Mouse (Mus musculus) brain, embryonic 18.5 days (tissue): ENCODE measurements around the gene Ostm1.

Source experiments
- DNase-seq: peaks from one replicate; pipeline ENCODE4 v3.0.0-alpha.2; 2012; ENCODE audit warnings: low read depth, low spot score

Gene Ostm1

DNA sequence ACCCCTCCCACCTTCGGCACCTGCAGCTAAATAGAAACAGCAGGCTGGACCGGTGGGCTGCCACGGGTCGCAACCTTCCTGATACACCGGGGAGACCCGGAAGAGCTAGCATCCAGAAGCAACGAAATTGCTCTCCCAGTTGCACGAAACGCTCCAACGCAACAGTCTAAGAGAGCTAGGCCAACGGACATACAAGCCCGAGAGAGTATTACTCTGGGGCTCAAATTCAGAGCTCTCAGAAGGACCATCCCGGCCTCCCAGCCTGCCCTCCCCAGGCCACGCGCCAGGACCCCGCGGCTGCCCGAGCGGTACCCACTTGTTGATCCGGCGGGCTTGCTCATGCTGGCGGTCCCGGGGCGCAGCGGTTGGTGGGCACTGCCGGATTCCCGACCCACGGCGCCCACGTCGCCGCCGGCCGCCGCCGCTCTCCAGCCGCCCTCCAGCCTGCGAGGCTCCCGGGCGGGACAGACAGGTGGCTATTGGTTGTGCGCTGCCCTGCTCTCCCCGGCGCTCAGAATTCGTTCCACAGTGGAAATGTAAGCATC, 984 bp upstream of the Ostm1 start:
- no peak for DNase-seq

DNA sequence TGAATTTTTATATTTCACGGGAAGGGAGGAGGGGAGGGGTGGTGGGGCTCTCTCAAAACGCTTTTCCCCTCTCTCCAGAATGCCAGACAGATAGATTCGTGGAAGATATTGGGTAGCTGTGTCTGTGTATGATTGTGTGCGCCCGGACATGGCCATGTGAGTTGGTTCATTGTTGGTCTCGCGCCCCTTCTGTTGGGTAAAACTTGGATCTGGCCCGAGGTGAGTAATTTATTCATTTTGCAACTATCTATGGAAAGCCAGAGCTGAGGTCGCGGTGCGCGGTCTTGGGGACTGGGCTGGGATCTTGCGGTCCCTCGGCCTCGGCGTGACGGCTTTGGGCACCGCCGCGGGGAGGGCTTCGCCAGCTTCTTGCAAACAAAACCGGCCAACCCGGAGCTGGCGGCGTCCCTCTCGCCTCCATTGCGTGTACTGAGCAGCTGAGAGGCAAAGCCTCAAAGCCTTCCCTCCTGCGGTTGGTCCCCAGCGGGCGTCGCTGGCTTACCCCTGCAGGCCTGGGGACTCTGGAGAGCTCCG, 347 bp downstream of the Ostm1 start:
- no peak for DNase-seq

DNA sequence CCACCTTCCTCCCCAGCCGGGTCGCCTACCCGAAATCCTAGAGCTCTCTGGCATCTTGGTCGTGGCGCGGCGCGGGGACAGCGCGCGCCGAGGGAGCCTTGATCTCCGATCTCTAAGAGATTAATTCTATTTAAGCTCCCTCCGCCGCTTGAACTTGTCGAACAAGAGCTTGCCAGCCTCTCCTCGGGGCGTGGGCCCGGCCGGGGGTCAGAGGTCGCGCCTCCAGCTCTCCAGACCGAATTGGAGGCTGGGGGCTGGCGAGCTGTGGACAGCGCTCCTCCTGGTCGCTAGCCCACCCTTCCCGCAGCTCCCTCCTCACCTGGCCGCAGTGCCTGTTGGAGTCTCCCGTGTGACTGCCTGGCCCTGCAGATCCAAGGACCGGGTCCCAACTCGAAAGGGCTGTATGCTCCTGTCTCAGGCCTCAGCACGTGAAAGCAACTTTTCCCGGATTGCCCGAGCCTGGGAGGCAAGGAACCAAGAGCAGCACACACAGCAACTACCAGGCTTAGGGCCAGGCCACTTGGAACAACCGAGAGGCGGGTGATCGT, 888 bp downstream of the Ostm1 start:
- no peak for DNase-seq

DNA sequence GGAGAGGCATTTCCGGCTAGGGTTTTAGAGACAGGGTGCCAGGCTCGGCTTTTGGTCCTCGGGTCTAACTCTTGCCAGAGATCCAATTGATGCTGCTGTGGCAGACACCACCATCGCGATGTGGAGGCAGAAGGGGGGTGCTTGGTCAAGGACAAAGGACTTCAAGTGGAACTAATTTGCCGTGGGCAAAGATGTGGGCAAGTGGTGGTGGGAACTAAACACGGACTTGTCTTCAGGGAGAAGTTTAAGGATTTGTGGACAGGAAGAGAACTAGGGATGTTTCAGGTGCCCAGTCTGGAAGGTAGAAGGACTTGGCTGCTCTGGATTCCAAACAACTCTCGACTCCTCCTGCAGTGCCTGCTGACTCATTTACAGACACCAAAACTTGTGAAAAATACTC, 1.5 kb downstream of the Ostm1 start:
- DNase-seq = no peak

DNA sequence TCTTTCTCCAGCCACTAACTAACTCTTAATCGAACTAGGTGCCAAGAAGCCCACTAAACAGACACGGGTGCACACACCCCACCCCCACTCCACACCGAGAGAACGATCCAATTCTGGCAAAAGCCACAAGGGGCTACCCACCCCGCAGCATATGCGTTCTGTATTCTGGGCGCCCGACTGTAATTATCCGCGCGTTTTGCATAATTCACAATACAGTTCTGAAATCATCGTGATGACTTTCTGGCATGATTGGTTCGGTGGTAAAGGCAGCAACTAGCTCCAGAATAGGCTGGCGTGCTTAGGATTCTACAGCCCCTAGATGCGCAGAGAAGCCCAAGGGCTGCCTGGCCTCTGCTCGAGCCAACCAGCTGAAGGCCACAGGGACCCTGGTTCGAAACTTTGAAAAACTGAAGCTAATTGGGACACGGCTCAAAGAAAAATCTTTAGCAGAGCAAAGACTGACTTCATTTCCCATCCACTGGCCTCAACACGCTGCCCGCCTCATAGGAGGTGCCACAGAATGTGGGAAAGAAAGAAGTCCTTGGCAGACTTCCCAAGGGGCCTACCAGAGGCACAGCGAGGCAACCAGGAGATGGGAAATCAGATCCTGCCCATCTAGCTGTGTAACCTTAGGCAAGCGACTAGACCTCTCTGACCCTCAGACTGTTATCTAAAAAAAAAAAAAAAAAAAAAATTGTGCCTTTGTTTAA, 2.1 kb downstream of the Ostm1 start:
- DNase-seq = no peak

DNA sequence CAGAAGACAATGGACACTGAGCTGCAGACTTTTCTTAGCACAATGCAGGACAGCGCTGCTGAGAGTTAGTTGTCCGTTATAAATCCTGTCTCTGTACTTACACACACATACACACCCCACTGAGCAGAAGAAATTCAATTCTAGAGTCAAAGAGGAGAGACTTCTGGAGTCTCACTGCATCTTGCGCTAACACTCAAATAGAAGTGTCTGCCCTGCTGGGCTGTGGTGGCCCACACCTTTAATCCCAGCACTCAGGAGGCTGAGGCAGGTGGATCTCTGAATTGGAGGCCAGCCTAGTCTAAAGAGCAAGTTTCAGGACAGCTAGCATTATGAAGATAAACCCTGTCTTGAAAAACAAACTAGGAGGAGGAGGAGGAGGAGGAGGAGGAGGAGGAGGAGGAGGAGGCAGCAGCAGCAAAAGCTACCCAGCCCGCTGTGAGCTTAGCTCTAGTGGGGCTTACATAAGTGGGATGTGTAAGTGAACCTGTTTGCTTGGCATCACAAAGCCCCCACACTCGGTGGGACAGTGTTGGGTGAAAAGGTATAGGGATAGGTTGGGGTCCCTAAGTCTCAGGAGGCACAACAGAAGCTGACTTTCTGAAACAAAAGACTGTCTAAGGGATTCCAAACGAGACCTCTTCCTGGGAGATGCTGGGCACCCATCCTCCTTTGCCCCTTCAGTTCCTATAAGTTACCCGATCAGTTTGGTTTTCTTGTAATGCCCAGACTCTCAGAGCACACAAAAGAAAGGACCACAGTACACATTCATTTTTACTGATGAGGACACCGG, 4.5 kb downstream of the Ostm1 start:
- DNase-seq = no peak

DNA sequence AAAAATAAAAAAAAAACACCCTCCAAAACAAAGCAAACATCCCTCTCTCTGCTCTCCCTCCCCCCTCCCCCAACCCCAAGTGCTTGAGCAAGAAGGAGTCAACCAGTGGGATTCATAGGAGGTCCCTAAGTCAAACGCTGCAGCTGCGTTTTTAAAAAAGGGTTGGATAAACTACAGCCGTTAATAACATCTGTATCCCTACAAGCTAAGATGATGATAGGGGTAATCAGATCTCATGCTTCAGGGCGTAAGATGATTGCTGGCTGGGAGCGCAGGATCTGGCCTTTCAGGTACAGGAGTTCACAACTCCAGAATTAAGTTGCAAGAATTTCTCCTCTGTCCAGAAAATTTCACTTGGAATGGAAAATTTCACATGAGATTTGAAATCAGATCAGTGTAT, 5.9 kb downstream of the Ostm1 start:
- no peak for DNase-seq

DNA sequence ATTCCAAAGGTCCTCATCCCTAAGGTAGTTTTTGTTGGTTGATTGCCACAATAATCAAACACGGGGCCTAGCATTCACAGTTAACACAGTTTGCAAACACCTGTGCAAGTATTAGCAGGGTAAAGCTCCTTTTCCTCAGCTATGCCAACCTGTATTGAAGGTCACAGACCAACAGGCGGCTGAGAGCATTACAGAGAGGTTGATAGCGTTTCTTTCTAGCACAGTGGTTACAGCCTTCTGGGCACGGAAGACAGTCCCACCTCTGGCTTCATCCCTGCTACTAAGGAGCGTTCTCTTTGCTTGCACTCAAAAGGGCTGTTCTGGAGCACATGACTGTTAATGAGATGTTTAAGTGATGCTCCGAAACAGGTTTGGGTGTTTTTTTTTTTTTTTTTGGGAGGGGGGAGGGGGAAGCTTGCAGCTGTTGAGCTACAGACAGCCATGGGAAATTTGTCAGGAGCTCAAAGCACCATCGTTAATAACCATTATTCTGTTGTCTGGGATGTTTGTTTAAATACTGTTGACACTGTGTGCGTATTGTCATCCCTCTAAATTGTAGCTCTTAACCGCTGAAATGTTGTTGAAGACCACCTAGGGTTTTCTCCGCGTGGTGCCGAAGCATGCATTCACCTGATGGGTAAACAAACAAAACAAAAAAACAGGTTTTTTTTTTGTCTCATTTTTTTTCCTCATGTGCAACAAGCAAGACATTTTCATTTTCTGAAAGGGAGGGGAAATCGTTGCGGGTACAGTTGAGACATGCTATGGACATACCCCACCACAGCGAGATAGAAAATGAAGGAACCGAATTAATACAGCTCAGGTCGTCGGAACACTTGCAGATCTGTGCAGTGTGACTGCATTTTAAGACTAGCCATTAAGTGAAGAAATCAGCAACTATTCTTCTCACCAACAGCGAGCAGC, 6.9 kb downstream of the Ostm1 start:
- DNase-seq = no peak

DNA sequence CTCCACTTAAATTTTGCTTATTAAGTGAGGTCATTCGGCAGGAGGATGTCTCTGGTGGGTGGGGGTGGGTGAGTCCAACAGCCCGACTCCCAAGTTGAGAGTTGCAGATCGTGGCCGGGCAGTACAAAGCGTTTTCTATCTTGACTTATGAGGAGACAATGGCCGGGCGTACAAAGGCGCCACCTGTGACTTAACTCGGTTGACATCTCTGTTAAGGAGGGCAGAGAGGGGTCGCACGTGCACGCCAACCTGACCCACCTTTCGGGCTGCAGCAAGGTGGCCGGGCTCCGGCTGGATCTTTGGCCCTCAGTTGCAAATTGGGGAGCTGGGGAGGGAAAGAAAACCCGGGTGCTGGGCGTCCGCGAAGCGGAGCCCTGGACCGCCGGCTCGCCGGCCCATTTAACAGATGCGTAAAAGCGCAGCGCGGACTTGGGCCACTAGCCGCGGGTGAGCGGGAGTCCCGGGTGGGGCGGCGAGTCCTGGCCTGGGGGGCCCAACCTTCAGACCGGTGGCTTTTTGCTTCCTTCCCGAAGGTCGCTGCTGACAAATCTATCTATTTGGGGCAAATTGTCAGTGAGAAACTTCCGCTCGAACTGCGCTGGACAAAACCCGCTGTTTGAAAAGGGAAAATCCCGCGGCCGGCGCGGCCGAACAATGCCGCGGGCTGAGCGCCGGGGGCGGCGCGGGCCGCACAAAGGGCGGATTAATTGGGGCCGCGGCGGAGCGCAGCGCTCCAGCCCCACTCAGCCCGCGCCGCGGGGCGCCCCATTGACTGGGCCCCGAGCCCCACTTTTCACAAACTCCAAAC, 7.8 kb downstream of the Ostm1 start:
- DNase-seq = no peak

DNA sequence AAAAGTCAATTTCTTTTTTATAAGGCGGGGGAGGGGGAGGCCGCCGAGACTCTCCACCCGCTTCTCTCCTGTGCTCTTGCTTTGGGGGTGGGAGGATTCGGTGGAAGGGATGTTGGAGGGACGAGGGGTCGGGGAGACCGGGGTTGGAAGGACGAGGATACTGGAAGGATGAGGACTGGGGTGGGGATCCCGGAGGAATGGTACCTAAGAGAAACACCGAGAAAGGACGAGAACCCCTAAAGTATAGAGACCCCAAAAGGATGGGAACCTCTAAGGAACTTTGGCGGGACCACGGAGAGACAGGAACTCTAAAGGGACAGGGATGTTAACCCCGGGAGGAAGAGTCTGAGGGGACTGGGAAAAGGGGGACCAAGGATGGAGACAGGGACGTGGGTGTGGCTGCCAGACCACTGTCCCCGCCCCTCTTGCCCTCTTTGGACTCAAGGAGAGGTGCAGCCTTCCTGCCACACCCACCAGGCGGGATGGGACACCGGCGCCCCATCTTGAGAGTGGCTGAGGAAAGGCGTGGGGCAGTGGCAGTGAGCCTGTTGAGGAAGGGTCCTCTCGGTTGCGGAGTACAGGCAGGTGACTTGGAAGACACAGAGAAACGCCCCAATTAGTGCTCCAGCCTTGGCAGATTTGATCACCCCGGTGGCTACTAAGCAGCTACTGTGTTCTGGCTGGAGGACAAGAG, 8.5 kb downstream of the Ostm1 start:
- DNase-seq = no peak

DNA sequence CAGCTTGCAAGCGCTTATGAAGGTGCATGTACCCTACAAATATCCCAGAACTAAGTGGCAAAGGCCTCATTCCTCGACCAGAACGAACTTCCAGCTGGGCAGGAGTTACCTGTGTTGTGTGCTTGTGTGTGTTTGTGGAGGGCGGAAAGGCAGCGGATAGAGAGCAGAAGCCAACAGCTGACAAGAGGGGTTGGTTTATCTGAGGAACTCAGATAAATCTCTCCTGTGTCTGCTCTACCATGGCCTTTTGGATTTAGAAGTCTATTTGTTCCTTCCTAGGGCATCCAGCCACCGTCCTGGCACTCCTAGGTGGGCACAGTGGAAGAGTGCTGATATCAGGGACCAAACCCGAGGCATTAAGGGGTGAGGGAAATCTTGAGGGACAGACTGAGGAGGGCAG, 9.6 kb downstream of the Ostm1 start:
- no peak for DNase-seq

DNA sequence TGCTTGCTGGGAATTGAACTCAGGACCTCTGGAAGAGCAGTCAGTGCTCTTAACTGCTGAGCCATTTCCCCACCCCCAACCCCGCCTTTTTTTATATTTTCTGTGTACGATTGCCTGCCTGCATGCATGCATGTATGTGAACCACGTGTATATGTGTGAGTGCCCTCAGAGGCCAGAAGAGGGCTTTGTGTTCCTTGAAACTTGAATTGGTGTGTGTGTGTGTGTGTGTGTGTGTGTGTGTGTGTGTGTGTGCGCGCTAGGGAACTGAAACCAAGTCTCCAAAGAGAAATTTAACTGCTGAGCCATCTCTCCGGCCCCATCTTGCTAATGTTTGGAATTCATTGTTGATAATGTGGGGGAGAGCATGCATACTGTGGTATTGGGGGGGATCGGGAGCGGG, 15.0 kb downstream of the Ostm1 start:
- DNase-seq = no peak

DNA sequence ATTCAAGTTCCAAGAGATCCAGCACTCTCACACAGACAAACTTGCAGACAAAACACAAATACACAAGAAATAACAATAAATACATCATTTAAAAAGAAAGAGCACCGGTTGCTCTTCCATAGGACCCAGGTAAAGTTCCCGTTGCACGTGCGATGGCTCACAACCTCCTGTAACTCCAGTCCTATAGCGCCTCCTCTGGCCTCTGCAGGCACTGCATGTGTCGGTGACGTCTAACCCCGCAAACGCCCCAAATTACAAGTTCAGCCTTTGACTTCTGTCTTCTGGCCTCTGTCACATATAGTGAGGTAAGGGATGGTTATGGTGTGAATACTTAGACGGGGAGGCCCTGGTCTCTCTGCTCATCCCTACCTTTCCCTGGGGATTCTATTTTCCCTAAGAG, 17.9 kb downstream of the Ostm1 start:
- no peak for DNase-seq

DNA sequence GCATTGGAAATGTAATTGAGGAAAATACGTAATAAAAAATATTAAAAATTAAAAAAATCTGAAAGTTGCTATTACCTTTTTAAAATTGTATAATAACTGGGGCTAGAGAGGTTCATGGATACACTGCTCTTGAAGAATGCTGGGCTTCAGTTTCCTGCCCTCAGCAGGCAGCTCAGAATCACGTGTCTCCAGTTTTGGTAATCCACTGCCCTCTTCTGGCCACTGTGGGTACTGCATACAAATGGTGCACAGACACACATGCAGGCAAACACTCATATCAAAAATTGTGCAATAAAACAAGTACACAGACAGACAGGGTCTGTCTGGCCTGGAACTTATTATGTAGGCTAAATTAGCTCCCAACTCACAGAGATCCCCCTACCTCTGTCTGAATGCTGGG, 21.3 kb downstream of the Ostm1 start:
- DNase-seq = no peak

DNA sequence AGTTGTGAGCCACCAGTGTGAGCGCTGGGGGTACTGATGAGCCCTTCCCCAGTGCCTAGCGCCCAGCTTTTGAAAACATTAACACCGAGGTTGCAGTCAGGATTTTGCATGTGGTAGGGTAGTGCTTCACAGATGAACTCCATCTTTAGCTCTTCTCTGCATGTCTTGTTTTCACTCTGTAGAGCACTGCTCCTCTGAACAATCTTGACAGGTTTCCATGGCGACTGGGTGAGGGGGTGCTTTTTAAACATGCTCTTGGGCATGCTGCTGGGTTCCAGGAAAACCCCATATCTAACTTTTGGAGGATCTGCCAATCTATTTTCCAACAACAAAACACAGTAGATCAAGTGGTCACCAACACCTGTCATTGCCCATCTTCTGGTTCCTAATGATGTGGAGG, 23.1 kb downstream of the Ostm1 start:
- DNase-seq = no peak

DNA sequence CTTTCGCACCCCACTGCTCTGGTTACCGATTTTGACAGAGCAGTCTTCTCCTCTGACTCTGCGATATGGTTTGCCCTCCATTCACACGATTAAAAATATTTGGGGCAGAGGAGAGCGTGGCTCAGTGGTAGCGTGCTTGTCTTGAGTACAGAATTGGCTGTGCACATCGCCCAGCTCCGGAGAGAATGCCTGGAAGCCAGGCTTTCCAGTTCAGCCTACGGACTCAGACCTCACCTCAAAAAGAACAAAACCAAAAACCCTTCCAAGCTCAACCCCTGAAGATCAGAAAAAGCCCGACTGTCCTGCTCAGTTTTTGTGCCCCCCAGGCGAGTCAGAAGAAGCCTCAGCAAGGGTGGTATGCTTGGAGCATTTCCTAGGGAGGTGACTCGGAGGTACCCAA, 29.5 kb downstream of the Ostm1 start:
- DNase-seq = no peak

DNA sequence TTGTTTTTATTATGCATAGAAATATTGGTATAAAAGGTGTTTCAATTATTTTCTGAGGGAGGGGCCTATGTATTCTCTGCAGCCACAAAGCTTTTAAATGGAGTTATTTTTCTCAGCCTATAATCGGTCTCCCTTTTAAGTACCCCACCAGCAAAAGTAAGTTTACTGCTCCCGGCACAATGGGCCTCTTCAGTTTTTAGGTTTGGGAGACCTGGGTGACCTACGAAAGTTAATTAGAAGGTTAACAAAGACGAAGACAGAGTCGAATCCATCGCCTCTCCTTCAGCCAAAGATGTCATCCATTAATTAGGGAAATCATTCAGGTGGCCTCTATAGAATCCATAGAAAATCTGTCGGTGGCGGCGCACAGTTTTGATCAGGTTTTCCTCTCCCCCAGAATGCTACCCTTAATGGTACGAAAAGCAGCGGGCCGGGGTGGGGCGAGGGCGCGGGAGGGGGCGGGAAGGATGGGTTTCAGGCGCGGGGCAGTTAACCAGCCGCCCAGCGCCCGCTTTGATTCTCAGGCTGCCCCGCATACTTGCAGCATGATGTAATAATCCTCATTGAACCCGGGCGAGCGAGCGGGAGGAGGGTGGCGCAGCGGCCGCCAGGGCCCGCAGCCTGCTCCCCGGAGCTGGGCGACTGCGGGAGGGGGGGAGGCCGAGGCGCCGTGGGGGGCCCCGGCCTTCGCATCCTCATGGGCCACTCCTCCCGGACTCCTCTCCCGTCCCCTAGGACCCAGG, 30.2 kb downstream of the Ostm1 start:
- no peak for DNase-seq

DNA sequence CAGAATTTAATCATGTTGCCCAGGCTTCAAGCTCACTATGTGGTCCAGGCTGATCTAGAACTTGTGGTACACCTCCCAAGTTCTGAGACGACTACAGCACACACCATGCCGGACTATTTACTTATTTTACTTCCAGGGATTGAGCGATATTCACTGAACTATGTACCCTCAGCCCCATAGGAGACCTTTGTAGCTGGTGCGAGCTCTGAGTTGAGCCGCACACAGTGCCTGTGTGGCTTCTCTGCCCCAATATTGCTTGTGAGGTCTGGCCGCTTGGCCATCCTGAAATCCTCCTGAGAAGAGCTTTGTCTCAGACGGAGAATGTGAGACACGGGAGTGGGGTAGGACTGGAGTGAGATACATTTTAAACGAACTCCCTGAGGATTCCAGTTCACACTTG, 31.1 kb downstream of the Ostm1 start:
- DNase-seq = no peak

DNA sequence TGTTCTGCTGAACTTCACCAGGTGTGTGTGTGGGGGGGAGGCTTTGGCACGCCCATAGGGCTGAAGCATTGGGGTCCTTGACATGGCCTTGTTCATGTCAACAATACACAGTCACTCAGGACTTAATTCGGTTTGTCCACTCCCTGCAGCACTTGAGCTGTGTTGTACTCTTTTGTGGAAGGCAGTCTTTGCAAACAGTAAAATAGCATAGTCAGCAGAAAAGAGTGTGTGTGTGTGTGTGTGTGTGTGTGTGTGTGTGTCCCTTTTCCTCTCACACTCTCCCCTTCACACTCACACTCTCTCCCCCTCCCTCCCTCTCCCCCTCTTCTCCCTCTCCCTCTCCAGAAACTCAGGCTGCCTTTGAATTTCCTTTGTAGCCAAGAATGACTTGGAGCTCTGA, 34.7 kb downstream of the Ostm1 start:
- DNase-seq = no peak
